ENCODE assay signal across 10 mouse cellular contexts in the genomic region with DNA sequence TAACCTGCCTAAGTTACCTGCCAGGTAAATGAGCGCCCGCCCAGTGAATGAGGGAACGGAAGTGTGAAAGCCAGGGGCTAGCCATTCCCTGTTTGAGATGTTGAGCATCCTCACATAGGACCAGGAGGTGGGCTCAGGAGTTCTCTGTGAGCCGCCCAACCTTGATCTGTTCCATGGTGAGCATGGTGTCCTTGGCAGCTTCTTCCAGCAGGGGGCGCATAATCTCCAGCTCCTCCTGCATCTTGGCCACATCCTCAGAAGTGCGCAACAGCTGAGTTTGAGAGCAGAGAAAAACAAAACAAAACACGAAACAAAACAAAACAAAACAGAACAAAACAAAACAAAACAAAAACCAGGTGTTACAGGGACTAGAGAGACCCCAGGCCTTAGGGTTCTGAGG. TPM values are rescaled to one million over a fixed set of nuclear protein-coding genes. Genes with fewer than 3 reads are reported as not detected.
DNase-seq lines count a peak whose midpoint lies in the region; ATAC-seq and TF ChIP-seq lines count a peak whose summit lies in the region.
"Had no signal": no experiment of that assay in that cellular context is flagged by ENCODE, and none has a peak within 500 bp of the region (broad histone marks: within the 10 kb centered on the region; RNA-seq: fewer than 3 reads in every experiment).

No protein-coding gene starts in this region.

- TF ChIP-seq CTCF in forebrain, postnatal 0 days (IDR thresholded peaks at IDR 0.05; ENCODE audit: low read depth): peak; percentile 89
- TF ChIP-seq CTCF in thymus, adult 2 months (IDR thresholded peaks at IDR 0.05; ENCODE audit: borderline replicate concordance, control insufficient read depth, extremely low read depth, insufficient read depth, low read length, poor library complexity): peak; percentile 81; the same call in 1 of the 2 replicates

- H3K36me3 ChIP-seq in midbrain, embryonic 10.5 days: no peaks in the 10 kb centered on the region
- no peaks in the 10 kb centered on the region for H3K36me3 ChIP-seq in midbrain, embryonic 15.5 days (replicated peaks)
- H3K36me3 ChIP-seq in forebrain, postnatal 0 days (ENCODE audit: insufficient read depth): no peaks in the 10 kb centered on the region
- H3K36me3 ChIP-seq in liver, embryonic 11.5 days (ENCODE audit: control insufficient read depth, insufficient read depth, low read length): no peaks in the 10 kb centered on the region
- no peaks in the 10 kb centered on the region for H3K36me3 ChIP-seq in thymus, adult 2 months (ENCODE audit: control insufficient read depth, insufficient read depth, low read length)
- H3K36me3 ChIP-seq: stomach, embryonic 15.5 days had no signal

- no peak overlapping the region for H3K9ac ChIP-seq in midbrain, embryonic 15.5 days
- no peak overlapping the region for H3K9ac ChIP-seq in forebrain, postnatal 0 days
- H3K9ac ChIP-seq in liver, embryonic 11.5 days (ENCODE audit: low read depth, low read length): no peak overlapping the region
- H3K9ac ChIP-seq: stomach, embryonic 15.5 days had no signal

- H3K4me2 ChIP-seq in midbrain, embryonic 15.5 days: no peak overlapping the region
- no peak overlapping the region for H3K4me2 ChIP-seq in forebrain, postnatal 0 days (ENCODE audit: low read depth)
- no peak overlapping the region for H3K4me2 ChIP-seq in liver, embryonic 11.5 days
- H3K4me2 ChIP-seq: stomach, embryonic 15.5 days had no signal

- peak; percentile 81 for DNase-seq in midbrain, embryonic 10.5 days (ENCODE audit: low spot score)
- DNase-seq in c-Kit-positive CD71-positive TER-119-negative erythroid progenitor cells, embryonic 14.5 days (ENCODE audit: low read depth): peak; percentile 65
- peak; percentile 78 for DNase-seq in forebrain, postnatal 0 days
- peak; percentile 76 for DNase-seq in kidney, adult 9 months
- peak; percentile 72 for DNase-seq in liver, embryonic 11.5 days (ENCODE audit: low spot score)
- DNase-seq in ovary, postnatal 10 days (ENCODE audit: low spot score): peak; percentile 59
- DNase-seq in thymus, adult 2 months: peak; percentile 77

- no peak overlapping the region for H3K27ac ChIP-seq in midbrain, embryonic 10.5 days (replicated peaks)
- no peak overlapping the region for H3K27ac ChIP-seq in midbrain, embryonic 15.5 days
- H3K27ac ChIP-seq in forebrain, postnatal 0 days (ENCODE audit: low read depth, low read length): no peak overlapping the region
- no peak overlapping the region for H3K27ac ChIP-seq in liver, embryonic 11.5 days (ENCODE audit: low read depth, low read length)
- H3K27ac ChIP-seq in thymus, adult 2 months (ENCODE audit: control insufficient read depth, insufficient read depth, low read length): no peak overlapping the region
- H3K27ac ChIP-seq: stomach, embryonic 15.5 days had no signal

- H3K4me3 ChIP-seq in midbrain, embryonic 10.5 days: no peak overlapping the region
- H3K4me3 ChIP-seq in midbrain, embryonic 15.5 days: no peak overlapping the region
- H3K4me3 ChIP-seq in forebrain, postnatal 0 days (ENCODE audit: low read depth, low read length): no peak overlapping the region
- H3K4me3 ChIP-seq in liver, embryonic 11.5 days (ENCODE audit: low read depth, low read length): no peak overlapping the region
- H3K4me3 ChIP-seq in thymus, adult 2 months (ENCODE audit: control insufficient read depth, insufficient read depth, low read length): no peak overlapping the region
- H3K4me3 ChIP-seq: erythroblast, embryonic 14.5 days; stomach, embryonic 15.5 days had no signal

- H3K9me3 ChIP-seq in midbrain, embryonic 10.5 days (replicated peaks): no peaks in the 10 kb centered on the region
- no peaks in the 10 kb centered on the region for H3K9me3 ChIP-seq in midbrain, embryonic 15.5 days
- no peaks in the 10 kb centered on the region for H3K9me3 ChIP-seq in forebrain, postnatal 0 days (ENCODE audit: low read length)
- no peaks in the 10 kb centered on the region for H3K9me3 ChIP-seq in liver, embryonic 11.5 days (ENCODE audit: control insufficient read depth, low read length)
- H3K9me3 ChIP-seq: stomach, embryonic 15.5 days had no signal

- no peak for ATAC-seq in midbrain, embryonic 15.5 days (replicated peaks)
- 0 out of 2 replicates have a peak, but pooled peaks have one; percentile 30 for ATAC-seq in forebrain, postnatal 0 days
- peak; percentile 54; the same call in 1 of the 2 replicates for ATAC-seq in liver, embryonic 11.5 days (replicated peaks; ENCODE audit: low FRiP score)

- 21% methylated on average over 7 of the region's 7 CpGs for WGBS in midbrain, embryonic 10.5 days
- WGBS in midbrain, embryonic 15.5 days: 26% methylated on average over 7 of the region's 7 CpGs
- WGBS in forebrain, postnatal 0 days: 25% methylated on average over 7 of the region's 7 CpGs
- WGBS in liver, embryonic 11.5 days: 25% methylated on average over 7 of the region's 7 CpGs
- 33% methylated on average over 7 of the region's 7 CpGs for WGBS in thymus, adult 2 months

- no peak for TF ChIP-seq POLR2A in thymus, adult 2 months (IDR thresholded peaks at IDR 0.05; ENCODE audit: control insufficient read depth, extremely low read depth, insufficient read depth, low read length, poor library complexity)

- H3K27me3 ChIP-seq in midbrain, embryonic 10.5 days (ENCODE audit: low read depth, poor library complexity, severe bottlenecking): 0 out of 2 replicates have a peak, but pooled peaks cover 3% of the 10 kb centered on the region
- no peaks in the 10 kb centered on the region for H3K27me3 ChIP-seq in midbrain, embryonic 15.5 days (replicated peaks)
- no peaks in the 10 kb centered on the region for H3K27me3 ChIP-seq in forebrain, postnatal 0 days (ENCODE audit: insufficient read depth, low read length)
- H3K27me3 ChIP-seq in liver, embryonic 11.5 days (replicated peaks; ENCODE audit: control insufficient read depth, insufficient read depth, low read length): no peaks in the 10 kb centered on the region; the same call in 1 of the 2 replicates
- no peaks in the 10 kb centered on the region for H3K27me3 ChIP-seq in thymus, adult 2 months (ENCODE audit: control insufficient read depth, insufficient read depth, low read length)
- H3K27me3 ChIP-seq: stomach, embryonic 15.5 days had no signal

- H3K4me1 ChIP-seq in midbrain, embryonic 10.5 days: peaks cover 32% of the 10 kb centered on the region
- H3K4me1 ChIP-seq in midbrain, embryonic 15.5 days: peaks cover 26% of the 10 kb centered on the region
- H3K4me1 ChIP-seq in forebrain, postnatal 0 days (ENCODE audit: insufficient read depth): peaks cover 20% of the 10 kb centered on the region
- peaks cover 6% of the 10 kb centered on the region; the same call in 1 of the 2 replicates for H3K4me1 ChIP-seq in liver, embryonic 11.5 days (replicated peaks; ENCODE audit: control insufficient read depth, insufficient read depth, low read length)
- H3K4me1 ChIP-seq in thymus, adult 2 months (replicated peaks; ENCODE audit: control insufficient read depth, insufficient read depth, low read length): peaks cover 5% of the 10 kb centered on the region; the same call in 1 of the 2 replicates

RNA-seq across cellular contexts. Expression of a gene that starts 20.9 kb away (rescaled TPM):
- polyA plus RNA-seq in midbrain, embryonic 10.5 days (2016; fragmentation: Nextera tagmentation; extraction: Ambion mirVana): 136 and 151 TPM in 2 replicates
- polyA plus RNA-seq in midbrain, embryonic 15.5 days (2015; fragmentation: Nextera tagmentation; extraction: Ambion mirVana): 124 and 130 TPM in 2 replicates
- total RNA-seq in forebrain, postnatal 0 days (2014; rRNA removed): 136 and 139 TPM in 2 replicates
- polyA plus RNA-seq in forebrain, postnatal 0 days (2015; fragmentation: Nextera tagmentation; extraction: Ambion mirVana): 104 and 115 TPM in 2 replicates
- 77.2 and 84.4 TPM in 2 replicates for polyA plus RNA-seq in liver, embryonic 11.5 days (2014; fragmentation: Nextera tagmentation; extraction: Ambion mirVana)
- 106 and 111 TPM in 2 replicates for polyA plus RNA-seq in thymus, adult 2 months (2012; rRNA removed)

RNA-seq across cellular contexts. Expression of a gene that starts 21.0 kb away (rescaled TPM):
- polyA plus RNA-seq in midbrain, embryonic 10.5 days (2016; fragmentation: Nextera tagmentation; extraction: Ambion mirVana): 13.4 and 13.5 TPM in 2 replicates
- 9.9 TPM in 2 replicates for polyA plus RNA-seq in midbrain, embryonic 15.5 days (2015; fragmentation: Nextera tagmentation; extraction: Ambion mirVana)
- total RNA-seq in forebrain, postnatal 0 days (2014; rRNA removed): 7.1 and 8.6 TPM in 2 replicates
- 12.2 and 12.9 TPM in 2 replicates for polyA plus RNA-seq in forebrain, postnatal 0 days (2015; fragmentation: Nextera tagmentation; extraction: Ambion mirVana)
- 14.9 and 15.0 TPM in 2 replicates for polyA plus RNA-seq in liver, embryonic 11.5 days (2014; fragmentation: Nextera tagmentation; extraction: Ambion mirVana)
- polyA plus RNA-seq in thymus, adult 2 months (2012; rRNA removed): 7.4 and 8.0 TPM in 2 replicates

RNA-seq across cellular contexts. Expression of a gene that starts 51.5 kb away (rescaled TPM):
- 7.4 and 7.7 TPM in 2 replicates for polyA plus RNA-seq in midbrain, embryonic 10.5 days (2016; fragmentation: Nextera tagmentation; extraction: Ambion mirVana)
- polyA plus RNA-seq in midbrain, embryonic 15.5 days (2015; fragmentation: Nextera tagmentation; extraction: Ambion mirVana): 4.6 and 4.9 TPM in 2 replicates
- 4.6 and 7.2 TPM in 2 replicates for total RNA-seq in forebrain, postnatal 0 days (2014; rRNA removed)
- 1.7 and 2.3 TPM in 2 replicates for polyA plus RNA-seq in forebrain, postnatal 0 days (2015; fragmentation: Nextera tagmentation; extraction: Ambion mirVana)
- 1.7 and 1.9 TPM in 2 replicates for polyA plus RNA-seq in liver, embryonic 11.5 days (2014; fragmentation: Nextera tagmentation; extraction: Ambion mirVana)
- polyA plus RNA-seq in thymus, adult 2 months (2012; rRNA removed): 0.39 and 0.54 TPM in 2 replicates
- polyA plus RNA-seq: erythroblast, embryonic 14.5 days had no signal

RNA-seq across cellular contexts. Expression of a gene that starts 54.5 kb away (rescaled TPM):
- polyA plus RNA-seq in midbrain, embryonic 10.5 days (2016; fragmentation: Nextera tagmentation; extraction: Ambion mirVana): 0.51 and 1.0 TPM in 2 replicates
- 0.65 and 0.86 TPM in 2 replicates for polyA plus RNA-seq in midbrain, embryonic 15.5 days (2015; fragmentation: Nextera tagmentation; extraction: Ambion mirVana)
- 2.2 and 3.7 TPM in 2 replicates for total RNA-seq in forebrain, postnatal 0 days (2014; rRNA removed)
- 0.23 and 0.31 TPM in 2 replicates for polyA plus RNA-seq in forebrain, postnatal 0 days (2015; fragmentation: Nextera tagmentation; extraction: Ambion mirVana)
- polyA plus RNA-seq in liver, embryonic 11.5 days (2014; fragmentation: Nextera tagmentation; extraction: Ambion mirVana): 0.10 TPM in 1 of 2 replicates, not detected in the other
- 1.9 and 2.4 TPM in 2 replicates for polyA plus RNA-seq in thymus, adult 2 months (2012; rRNA removed)
- polyA plus RNA-seq: erythroblast, embryonic 14.5 days had no signal

RNA-seq across cellular contexts. Expression of a gene that starts 55.4 kb away (rescaled TPM):
- polyA plus RNA-seq in midbrain, embryonic 10.5 days (2016; fragmentation: Nextera tagmentation; extraction: Ambion mirVana): 391 and 448 TPM in 2 replicates
- 420 and 426 TPM in 2 replicates for polyA plus RNA-seq in midbrain, embryonic 15.5 days (2015; fragmentation: Nextera tagmentation; extraction: Ambion mirVana)
- 211 and 300 TPM in 2 replicates for total RNA-seq in forebrain, postnatal 0 days (2014; rRNA removed)
- polyA plus RNA-seq in forebrain, postnatal 0 days (2015; fragmentation: Nextera tagmentation; extraction: Ambion mirVana): 148 and 199 TPM in 2 replicates
- 228 and 245 TPM in 2 replicates for polyA plus RNA-seq in liver, embryonic 11.5 days (2014; fragmentation: Nextera tagmentation; extraction: Ambion mirVana)
- polyA plus RNA-seq in thymus, adult 2 months (2012; rRNA removed): 569 and 585 TPM in 2 replicates
